Mouse (Mus musculus) cerebellum, postnatal 25 days (tissue): ENCODE measurements at regions not wholly inside any gene's neighbourhood (a gene's known extent, or its start where the extent isn't known, plus 50 kb on each side); places are given as distances from the start of the nearest gene placed in this dataset.
"Not testable (repeated sequence)": the region's sequence is repeated elsewhere in the genome, so short reads cannot be mapped to it uniquely, and the experiment has no call there.

Experiments
- DNase-seq, 2 experiments: peaks; one replicate each; pipeline ENCODE4 v3.0.0; 2021; ENCODE audit warnings: mixed read lengths in 2 of 2

DNA sequence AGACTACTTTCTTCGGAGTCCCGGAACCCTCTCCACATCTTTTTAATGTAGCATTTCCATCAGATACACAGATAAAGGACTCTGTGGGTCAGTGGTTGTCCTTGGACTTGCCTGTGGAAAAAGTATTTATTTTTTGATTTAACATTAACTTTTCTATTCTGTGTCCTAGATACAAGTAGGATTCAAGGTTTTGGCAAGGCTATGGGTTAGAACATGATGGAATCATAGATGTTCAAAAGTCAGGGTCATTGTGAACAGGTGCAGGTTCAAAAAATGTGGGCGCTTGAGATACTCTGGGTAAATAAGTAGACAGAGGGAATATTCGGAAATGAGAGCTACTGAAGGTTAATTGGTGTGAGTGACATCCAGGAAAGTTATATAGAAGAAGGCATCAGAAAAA lies 347.7 kb downstream of the Cypt12 start:
- DNase-seq = no peak

DNA sequence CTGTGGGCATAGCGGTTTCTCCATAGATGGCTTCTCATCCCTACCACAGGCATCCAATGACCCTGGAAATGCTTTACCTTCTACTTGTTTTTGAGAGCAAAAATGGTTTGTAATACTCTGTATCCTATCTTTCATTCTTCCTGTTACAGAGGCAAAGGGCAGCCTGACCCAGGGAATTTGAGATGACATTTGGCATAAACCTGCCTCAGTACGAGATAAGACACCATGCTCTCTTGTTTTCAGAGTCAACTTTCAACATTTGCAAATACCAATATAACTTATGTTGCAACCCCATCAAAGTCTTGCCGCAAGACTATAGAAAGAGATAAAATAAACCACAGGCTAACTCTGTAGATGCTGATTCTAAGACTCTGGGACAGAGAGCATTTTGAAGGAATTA lies 350.5 kb downstream of the Cypt12 start:
- no peak for DNase-seq

DNA sequence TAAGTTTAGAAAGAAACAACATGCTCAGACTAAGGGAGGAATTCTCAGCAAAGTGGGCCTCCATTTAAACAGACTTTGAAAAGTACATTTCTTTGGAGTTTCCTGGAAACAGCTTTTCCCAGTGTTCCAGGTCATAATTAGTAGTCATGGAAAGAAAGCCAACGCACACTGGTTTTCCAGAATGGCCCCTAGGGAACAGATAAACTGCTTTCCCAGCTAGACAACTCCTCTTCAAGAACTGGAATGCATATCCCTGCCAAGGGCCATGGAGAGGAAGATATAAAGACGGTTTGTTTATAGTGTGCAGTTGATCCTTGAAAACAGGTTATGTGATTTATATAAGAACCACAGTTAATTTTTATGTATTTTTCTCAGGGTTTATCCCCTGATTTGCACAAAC lies 351.3 kb downstream of the Cypt12 start:
- no peak for DNase-seq

DNA sequence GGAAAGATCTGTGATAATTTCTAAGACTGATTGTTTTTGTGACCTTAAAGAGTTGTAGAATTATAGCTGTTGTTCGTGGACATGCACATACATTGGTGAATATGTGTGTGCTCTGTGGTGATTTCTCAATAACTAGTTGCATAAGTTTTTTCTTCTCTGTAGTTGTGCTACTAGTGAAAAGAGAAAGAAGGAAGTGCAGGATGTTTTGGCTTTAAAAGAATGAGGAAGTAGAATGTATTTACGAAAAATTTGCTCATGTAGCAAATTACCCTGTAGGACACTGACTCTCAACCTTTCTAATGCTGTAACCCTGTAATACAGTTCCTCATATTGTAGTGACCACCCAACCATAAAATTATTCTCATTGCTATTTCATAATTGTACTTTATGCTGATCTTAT lies 371.2 kb downstream of the Cypt12 start:
- DNase-seq = no peak

DNA sequence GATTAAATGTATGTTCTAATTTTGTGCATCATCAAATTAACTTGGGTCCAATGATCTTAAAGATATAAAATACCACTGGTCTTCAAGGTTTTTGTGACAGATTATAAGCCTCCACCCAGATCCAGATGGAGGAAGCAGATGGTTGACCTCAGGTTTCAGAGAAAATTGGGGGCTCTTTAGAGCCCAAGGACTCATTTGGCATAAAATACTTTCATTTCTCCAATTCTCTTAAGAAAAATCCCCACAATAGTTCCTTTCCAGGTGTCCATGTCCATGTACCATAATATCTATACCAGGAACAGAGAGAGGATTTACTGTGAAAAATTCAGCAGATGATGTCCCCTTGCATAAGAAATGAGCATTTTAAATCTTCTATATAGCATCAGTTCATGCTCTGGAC lies 385.0 kb downstream of the Cypt12 start:
- DNase-seq = no peak

DNA sequence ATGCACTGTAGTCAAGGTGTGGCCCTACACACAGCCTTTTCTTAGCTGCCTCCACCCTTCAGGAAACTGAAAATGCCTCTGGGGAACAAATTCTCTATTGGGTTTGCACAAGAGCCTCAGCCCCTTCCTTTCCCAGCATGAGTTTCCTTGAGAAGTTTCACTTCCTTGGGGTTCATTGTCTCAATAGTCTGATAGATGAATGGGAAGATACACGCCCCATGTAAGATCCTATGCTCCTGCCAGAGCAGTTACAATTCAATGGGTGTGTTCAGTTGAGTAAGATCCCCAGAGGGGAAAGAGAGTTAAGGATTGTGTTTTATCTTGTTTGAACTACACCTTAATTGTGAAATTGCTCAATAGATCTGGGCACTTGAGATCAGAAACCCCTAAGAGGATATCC lies 391.0 kb downstream of the Cypt12 start:
- no peak for DNase-seq

DNA sequence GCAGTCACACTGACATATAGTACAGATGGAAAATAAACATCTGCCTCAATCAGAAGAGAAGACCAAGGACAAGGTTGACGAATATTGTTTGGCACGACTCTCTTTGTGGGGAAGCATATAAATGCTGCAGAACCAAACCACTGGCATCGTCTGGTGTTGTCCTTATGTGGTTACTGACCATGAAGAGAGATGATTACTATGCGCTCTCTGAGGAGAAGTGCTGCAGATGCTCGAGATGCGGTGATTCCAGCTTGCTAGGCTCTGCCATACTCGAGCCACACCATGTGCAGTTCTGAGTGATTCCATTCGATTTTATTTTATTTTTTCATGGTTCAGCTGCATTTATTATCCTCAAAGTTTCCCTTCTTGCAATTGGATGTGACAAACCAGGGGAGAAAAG lies 393.5 kb downstream of the Cypt12 start:
- DNase-seq = no peak

DNA sequence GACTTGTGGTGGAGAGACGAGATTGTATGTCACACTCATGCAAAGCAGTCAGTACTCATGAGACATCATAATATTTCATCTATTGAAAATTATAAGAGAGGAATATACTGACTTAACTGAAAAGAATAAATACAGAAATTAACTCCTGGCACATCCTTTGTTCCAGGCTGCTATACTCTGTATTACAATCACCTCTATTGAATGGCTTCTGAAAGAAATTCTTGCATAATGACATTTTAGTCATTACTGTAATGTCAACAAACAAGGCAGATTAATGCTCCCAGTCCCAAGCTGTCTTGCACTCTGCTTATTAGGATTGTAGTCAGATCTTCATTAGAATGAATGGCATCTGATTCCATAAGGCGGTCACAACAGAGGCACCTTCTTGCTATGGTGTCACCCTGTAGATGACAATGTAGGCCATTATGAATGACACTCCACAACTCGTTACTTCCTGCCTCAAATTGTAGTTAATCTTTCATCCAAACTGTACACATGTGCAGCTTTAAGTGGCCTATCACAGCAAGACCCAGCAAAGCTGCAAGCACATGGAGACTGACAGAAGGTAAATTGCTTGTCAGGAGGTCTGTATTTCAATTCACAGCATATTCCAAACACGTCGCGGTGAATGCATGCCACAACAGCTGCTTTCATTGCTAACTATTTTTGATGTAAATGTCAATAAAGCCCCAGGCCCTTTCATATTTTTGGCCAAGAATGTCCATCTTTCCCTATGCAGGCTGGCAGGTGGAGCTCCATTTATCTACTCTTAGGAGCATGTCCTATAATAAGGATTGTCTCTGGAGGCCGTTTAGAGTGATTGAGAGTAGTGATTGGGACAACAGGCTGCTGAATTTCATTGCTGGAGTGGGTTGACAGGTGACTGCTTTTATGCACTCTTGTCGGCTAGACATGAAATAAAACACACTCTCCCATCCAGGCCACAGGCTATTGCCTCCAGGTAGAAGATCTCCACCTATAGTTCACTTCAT lies 430.1 kb downstream of the Cypt12 start:
- DNase-seq = no peak

DNA sequence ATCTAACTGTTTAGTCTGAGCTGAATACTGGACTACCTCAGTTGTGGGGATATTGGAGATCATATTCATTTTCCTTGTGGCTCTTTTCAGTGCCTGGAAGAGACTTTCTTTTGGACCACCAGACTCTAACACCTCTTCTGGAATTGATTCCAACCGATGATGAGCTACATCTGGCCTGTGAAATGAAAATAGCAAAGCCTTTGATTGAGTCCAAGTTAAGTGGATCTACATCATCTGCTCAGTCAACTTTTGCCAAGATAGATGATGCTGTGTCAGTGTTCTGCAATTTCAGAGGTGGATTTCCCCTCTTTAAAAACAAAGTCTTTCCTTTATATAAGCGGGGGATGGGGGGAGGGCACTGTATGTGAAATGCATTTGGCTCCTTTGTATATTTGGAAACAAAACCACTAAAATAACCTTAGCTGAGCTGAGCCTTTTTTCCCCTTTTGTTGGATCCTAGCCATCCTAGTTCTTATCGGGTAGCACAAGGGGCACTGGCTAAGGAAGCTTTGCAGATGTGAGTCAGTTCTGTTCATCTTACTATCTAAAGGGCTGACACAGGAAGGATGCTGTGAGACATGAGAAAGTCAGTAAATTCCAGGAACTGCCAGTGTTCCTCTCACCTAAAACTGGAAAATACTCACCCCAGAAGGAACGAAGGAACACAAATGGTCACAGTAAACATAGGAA lies 473.8 kb downstream of the Cypt12 start:
- no peak for DNase-seq

DNA sequence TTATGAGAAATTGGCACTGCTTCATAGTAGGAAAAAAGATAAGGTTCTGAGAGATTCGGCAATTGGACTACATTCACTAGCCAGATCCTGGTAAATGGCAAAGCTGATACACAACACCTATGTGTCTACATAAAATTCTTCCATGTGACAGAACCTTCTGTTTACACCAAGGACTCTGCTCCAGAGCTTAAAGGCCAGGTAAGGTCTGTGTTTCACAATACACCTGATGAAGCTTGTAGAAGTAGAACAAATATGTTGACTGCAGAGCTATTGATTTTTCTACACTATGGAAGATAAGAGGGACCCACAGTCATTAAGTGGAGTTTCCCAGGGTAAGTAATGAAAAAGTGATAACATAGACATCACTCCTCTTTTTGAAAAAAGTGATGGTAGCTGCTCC lies 480.7 kb downstream of the Cypt12 start:
- no peak for DNase-seq

DNA sequence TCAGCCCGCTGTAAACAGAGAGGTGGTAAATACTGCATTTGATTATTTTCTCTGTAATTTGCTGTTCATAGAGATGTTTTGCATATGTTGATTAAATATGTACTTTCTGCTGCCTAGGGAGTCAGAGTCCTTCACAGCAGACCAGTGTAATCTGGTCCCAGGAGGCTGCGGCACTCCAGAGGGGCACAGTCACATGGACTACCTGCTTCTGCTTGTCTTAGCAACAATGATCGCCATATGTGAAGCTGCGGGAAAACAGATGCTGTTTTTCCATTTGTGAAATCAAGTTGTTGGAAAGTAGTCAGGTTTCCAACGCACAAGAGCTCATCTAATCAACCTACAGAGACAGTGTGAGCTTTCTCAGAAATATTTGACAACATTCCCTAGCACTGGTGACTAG lies 490.6 kb downstream of the Cypt12 start:
- DNase-seq = peak in 1 of 2 experiments; percentile 4

DNA sequence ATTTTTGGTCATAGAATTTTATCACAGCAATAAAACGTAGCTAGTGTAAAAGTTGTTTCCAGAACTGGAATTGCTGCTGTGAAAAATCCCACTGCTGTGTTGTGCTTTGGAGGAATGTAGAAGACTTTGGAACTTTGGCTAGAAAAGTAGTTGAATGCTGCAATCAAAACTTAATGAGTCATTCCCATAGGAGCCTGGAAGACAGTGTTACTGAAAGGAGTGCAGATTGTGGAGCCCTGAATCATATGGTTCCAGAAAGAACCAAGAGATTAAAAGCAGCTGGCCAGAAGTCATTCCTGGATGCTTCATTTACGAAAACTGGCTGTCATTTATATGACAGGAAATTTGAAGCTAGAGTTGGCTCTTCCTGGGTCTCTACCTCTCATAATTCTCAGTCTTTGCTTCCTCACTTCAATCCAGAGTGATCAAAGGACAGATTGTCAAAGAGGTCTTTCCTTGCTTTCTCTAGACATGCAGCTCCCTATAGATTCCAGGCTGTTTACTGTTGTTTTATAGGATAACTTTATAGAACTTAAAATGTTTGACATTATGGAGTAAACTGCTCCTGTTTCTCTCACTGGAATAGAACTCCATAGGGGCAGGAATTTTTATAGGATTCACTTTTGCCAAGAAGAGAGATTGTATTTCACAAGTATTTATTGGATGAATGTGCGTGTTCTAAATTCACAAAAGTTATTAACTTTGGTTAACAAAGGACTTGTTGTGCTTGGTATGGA lies 504.2 kb downstream of the Cypt12 start:
- no peak for DNase-seq

DNA sequence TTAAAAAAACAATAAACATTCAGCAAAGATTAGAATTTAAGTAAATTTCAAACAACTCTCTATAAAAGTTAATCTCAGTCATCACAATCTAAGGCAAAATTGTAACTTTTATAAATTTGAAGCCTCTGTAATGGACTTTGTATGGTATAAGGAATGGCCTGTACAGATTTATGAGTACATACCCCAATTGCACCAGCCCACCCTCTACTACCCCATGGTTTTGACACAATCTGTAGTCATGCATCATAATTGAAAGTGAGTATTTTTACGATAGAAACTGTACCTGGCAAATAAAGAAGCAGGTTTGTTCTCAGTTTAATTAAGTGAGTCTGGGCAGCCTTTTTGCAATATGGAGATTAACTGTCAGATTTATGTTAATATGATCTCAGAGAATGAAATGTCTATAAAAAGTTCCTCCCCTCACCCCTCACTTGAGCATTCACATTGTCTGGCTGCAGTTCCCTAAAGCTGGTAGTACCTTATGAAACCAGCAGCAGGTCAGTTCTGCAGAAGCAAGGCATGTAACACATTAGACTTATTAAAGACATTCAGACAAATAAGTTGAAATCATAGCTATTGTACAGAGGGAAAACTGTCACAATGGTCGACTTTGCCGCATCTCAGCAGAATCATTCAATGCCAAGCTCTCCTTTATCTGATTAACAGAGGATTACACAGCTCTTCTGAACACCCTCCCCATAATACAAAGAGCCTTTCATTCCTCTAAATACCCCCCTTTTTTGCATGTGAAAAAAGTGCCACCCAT lies 505.2 kb downstream of the Cypt12 start:
- no peak for DNase-seq

DNA sequence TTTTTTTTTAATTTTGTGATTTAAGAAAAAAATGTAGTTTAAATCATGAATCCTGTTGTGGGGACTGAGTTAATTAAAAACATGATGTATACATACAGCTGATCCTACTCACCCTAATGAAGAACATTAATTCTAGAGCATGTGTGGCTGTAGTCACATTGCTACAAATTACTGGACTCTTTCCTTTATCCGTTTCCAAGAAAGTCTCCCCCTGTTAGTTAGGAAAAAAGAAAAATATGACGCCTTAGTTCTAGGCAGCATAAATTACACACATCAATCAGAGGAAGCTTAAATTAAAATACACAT lies 505.7 kb downstream of the Cypt12 start:
- no peak for DNase-seq

DNA sequence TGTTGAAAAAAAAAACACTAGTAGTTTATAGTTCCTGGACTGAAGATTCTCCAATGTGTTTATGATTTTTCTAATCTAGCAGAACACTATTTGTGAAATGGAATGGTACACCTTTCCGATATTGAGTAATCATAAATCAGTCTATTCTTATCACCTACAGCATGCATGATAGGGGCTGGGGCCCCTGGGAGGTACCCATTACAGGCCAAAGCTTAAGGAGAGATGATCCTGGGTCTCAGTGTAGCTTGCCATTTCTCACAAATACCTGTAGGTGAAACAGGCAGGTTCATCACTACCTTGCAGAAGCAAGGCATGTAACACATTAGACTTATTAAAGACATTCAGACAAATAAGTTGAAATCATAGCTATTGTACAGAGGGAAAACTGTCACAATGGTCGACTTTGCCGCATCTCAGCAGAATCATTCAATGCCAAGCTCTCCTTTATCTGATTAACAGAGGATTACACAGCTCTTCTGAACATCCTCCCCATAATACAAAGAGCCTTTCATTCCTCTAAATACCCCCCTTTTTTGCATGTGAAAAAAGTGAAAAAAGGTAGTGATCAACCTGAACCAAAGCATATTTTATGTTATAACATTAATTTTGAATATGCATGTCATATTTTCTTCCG lies 506.5 kb downstream of the Cypt12 start:
- not testable (repeated sequence) for DNase-seq

DNA sequence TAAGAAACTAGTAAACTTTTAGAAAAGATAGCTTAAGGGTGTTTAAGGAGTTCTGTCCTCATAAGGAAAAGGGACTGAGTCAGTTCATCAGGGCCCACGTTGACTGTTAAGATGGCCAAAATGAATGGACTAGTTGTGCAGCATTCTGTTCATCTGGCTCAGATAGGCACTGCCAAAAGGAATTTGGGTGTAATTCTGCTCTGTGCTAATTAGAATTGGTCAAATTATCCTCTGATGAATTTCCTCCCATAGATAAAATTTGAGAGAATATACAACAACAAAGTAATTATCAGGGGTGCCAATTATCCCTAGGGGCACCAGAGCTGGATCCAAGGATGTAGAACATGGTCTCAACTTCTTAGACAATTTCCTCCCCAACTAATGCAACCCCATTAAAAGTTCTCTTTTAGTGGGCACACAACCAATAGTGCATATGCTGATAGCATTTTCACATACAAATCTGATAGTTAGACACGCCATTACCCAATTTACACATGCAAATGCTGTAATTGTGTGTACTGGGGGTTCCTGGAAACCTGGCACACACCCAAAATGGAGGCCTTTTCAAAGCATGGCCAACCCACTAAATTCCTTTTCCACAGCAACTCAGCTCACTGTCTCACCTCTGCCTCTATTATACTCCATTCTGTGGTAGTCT lies 508.0 kb downstream of the Cypt12 start:
- no peak for DNase-seq

DNA sequence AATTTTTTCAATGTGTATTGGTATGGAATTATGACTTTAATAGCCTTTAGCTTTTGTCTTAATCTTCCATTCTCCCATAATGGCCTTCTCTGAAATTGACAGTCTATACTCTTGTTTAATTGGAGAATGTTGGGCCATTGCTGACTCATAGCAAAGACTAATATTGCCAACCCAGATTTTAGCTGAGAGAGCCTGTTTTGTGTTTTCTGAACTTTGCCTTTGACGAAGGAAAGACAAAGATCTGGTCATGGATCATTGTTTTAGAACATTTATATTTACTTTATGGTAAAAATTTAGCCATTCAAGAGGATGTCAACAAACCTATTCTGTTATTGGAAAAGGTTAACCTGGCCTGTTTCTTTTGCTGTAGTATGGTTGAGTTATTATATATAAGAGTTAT lies 512.1 kb downstream of the Cypt12 start:
- no peak for DNase-seq

DNA sequence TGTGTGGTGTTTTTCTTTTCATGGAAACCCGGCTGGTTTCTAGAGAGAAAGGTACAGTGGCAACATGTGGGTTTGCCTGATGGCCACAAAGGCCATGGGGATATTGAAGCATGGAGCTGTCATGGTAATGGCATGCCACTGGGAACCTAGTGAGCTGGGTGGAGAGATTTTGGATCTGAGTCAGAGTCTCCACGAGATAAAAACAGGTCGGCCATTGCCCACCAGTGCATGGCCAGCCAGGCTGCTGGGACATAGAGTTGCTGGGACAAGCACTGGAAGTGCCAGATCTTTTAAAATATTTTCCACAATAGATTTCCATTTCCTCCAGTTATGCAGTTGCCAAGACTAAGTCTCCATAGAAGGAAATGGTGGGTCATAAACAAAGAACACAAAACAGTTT lies 523.6 kb downstream of the Cypt12 start:
- no peak for DNase-seq

DNA sequence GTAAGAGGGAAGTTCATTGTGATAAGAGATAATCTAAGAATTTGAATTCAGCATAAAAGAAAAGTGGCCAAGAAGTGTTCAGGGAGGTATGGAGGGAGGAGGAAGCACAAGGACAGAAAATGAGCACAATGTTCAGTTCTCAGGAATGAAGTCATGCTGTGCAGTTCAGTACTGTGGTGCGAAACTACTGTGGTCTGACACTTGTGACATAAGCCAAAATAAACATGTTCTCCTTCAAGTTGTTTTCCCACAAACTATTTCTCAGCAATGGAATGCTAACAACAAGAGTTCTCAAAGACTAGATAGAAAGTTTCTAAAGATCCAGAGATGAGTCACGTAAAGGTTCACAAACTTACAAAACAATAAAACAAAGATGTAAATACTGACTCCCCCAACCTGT lies 531.3 kb downstream of the Cypt12 start:
- no peak for DNase-seq

DNA sequence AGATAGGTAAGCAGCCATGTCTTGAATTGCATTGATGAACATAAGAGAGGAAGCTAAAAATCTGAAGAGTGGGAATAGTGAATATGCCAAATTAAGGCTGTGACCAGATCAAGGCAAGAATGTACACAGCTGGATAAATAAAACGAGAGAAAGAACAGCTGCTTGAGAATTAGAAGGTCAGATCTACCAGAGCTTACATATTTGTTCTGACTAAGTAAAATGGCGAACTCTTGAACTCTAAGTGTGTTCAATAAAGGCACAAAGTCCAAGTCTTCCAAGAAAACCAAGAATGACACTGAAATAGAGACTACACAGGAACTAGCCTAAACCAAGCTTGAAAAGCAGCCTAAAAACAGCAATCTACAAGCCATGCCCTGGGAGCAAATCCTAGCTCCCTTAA lies 533.8 kb downstream of the Cypt12 start:
- DNase-seq = no peak

DNA sequence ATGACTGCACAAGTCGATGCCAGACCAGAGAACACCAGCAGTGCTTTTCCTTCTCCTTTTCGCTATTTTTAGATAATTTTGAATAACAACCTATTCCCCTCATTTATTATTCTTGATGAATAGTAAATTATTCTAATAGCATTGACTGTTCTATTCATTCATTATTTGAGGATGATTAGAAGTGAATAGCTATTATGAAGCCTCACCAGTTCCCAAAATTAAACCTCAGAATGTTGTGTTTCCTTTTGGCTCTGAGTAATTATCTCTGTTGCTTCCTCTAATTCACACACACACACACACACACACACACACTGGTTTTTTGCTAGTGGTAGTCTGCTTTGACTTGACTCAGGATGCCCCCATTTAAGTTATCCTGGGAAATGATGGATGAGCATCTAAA lies 540.7 kb downstream of the Cypt12 start:
- no peak for DNase-seq

DNA sequence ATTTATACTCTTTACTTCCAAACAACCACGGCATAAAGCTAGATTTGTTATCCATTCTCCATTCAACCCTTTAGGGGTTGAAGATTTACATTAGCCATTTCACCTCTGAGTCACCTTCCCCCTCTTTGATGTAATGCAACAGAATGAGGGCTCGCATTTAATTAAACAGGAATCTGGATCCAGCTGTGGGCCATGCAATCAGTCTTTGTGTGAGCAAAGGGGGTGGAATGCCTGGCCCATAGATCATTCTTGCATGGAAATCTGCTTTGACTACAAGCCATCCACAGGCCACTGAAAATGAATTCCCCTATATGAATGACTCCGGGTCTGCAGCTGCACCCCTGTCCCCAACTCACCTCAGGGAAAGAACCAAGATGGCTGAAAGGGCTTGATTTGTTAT lies 574.4 kb downstream of the Cypt12 start:
- no peak for DNase-seq
